Mouse (Mus musculus): Measurements from ENCODE around the gene Ace3.
"Not testable (repeated sequence)": the region's sequence is repeated elsewhere in the genome, so short reads cannot be mapped to it uniquely, and the experiment has no call there.

Ace3 gene

GRCm38 (mm10) chr11:105978634-105979033 lies 15.8 kb upstream of the Ace3 start:
- no peak for DNase-seq (ENCODE audit: low read depth, low spot score)

GRCm38 (mm10) chr11:105984452-105984851 lies 10.0 kb upstream of the Ace3 start:
- DNase-seq (ENCODE audit: low read depth, low spot score): no peak

- no peak for DNase-seq (ENCODE audit: low read depth, low spot score)
Observed at GRCm38 (mm10) chr11:105987446-105987845, 7.0 kb upstream of the Ace3 start.

- no peak for DNase-seq (ENCODE audit: low read depth, low spot score)
Observed at GRCm38 (mm10) chr11:105989446-105989845, 5.0 kb upstream of the Ace3 start.

GRCm38 (mm10) chr11:105990231-105990630 lies 4.2 kb upstream of the Ace3 start:
- no peak for DNase-seq (ENCODE audit: low read depth, low spot score)

GRCm38 (mm10) chr11:106000062-106000461 lies 5.6 kb downstream of the Ace3 start:
- no peak for DNase-seq (ENCODE audit: low read depth, low spot score)

GRCm38 (mm10) chr11:106001718-106002117 lies 7.2 kb downstream of the Ace3 start:
- no peak for DNase-seq (ENCODE audit: low read depth, low spot score)

GRCm38 (mm10) chr11:106004576-106004975 lies 10.1 kb downstream of the Ace3 start:
- DNase-seq (ENCODE audit: low read depth, low spot score): no peak

GRCm38 (mm10) chr11:106005970-106006369 lies 11.5 kb downstream of the Ace3 start:
- DNase-seq (ENCODE audit: low read depth, low spot score): no peak

GRCm38 (mm10) chr11:106007821-106008220 lies 13.3 kb downstream of the Ace3 start, which contains the start of gene Kcnh6:
Gene Kcnh6 (plus strand): TSS chr11:106008124.
- no peak for DNase-seq (ENCODE audit: low read depth, low spot score)

- DNase-seq (ENCODE audit: low read depth, low spot score): no peak
Observed at GRCm38 (mm10) chr11:106012711-106013110, 18.2 kb downstream of the Ace3 start.

- no peak for DNase-seq (ENCODE audit: low read depth, low spot score)
Observed at GRCm38 (mm10) chr11:106013556-106014225, 19.2 kb downstream of the Ace3 start.

- no peak for DNase-seq (ENCODE audit: low read depth, low spot score)
Observed at GRCm38 (mm10) chr11:106016440-106016839, 22.0 kb downstream of the Ace3 start.

- DNase-seq (ENCODE audit: low read depth, low spot score): peak; percentile 73
Observed at GRCm38 (mm10) chr11:106020051-106020763, 25.7 kb downstream of the Ace3 start.

GRCm38 (mm10) chr11:106025774-106026173 lies 31.3 kb downstream of the Ace3 start:
- DNase-seq (ENCODE audit: low read depth, low spot score): no peak

- no peak for DNase-seq (ENCODE audit: low read depth, low spot score)
Observed at GRCm38 (mm10) chr11:106026465-106027151, 32.1 kb downstream of the Ace3 start.

GRCm38 (mm10) chr11:106027607-106028006 lies 33.1 kb downstream of the Ace3 start:
- DNase-seq (ENCODE audit: low read depth, low spot score): no peak

- not testable (repeated sequence) for DNase-seq (ENCODE audit: low read depth, low spot score)
Observed at GRCm38 (mm10) chr11:106032074-106032473, 37.6 kb downstream of the Ace3 start.

GRCm38 (mm10) chr11:106033491-106033919 lies 39.0 kb downstream of the Ace3 start:
- DNase-seq (ENCODE audit: low read depth, low spot score): peak; percentile 20

GRCm38 (mm10) chr11:106034986-106035385 lies 40.5 kb downstream of the Ace3 start:
- DNase-seq (ENCODE audit: low read depth, low spot score): no peak

GRCm38 (mm10) chr11:106036548-106037417 lies 42.3 kb downstream of the Ace3 start, which contains the start of gene Dcaf7:
Gene Dcaf7 (plus strand): TSS chr11:106036872.
- DNase-seq (ENCODE audit: low read depth, low spot score): peak; percentile 97
